Mouse (Mus musculus): ENCODE measurements at regions not wholly inside any gene's neighbourhood (a gene's known extent, or its start where the extent isn't known, plus 50 kb on each side); places are given as distances from the start of the nearest gene placed in this dataset.
"Not testable (repeated sequence)": the region's sequence is repeated elsewhere in the genome, so short reads cannot be mapped to it uniquely, and the experiment has no call there.

- H3K9ac ChIP-seq (replicated peaks; ENCODE audit: low read depth, low read length); H3K4me2 ChIP-seq (ENCODE audit: low read depth, low read length); H3K27ac ChIP-seq (ENCODE audit: low read depth); ATAC-seq (ENCODE audit: insufficient read depth, low read depth); H3K36me3 ChIP-seq (replicated peaks; ENCODE audit: control insufficient read depth, insufficient read depth, low read length); H3K4me3 ChIP-seq (ENCODE audit: low read depth, low read length); H3K9me3 ChIP-seq (replicated peaks; ENCODE audit: control insufficient read depth, low read length); H3K27me3 ChIP-seq (ENCODE audit: control insufficient read depth, insufficient read depth, low read length); H3K4me1 ChIP-seq (ENCODE audit: control insufficient read depth, insufficient read depth); DNase-seq (ENCODE audit: low spot score): not testable (repeated sequence)
- WGBS: 89% methylated on average over 19 of the region's 19 CpGs
Observed at GRCm38 (mm10) chr15:90882349-90882748, 167.4 kb downstream of the Kif21a start.

GRCm38 (mm10) chr15:90869452-90869851 is 180.3 kb downstream of the Kif21a start:
- ATAC-seq (ENCODE audit: insufficient read depth, low read depth) (no peak), DNase-seq (ENCODE audit: low spot score) (no peak)
- Histone ChIP-seq H3K9me3 (replicated peaks; ENCODE audit: control insufficient read depth, low read length) (no peaks in the 10 kb centered on the region), H3K36me3 (replicated peaks; ENCODE audit: control insufficient read depth, insufficient read depth, low read length) (no peaks in the 10 kb centered on the region), H3K9ac (replicated peaks; ENCODE audit: low read depth, low read length) (no peak overlapping the region), H3K4me2 (ENCODE audit: low read depth, low read length) (no peak overlapping the region), H3K27me3 (ENCODE audit: control insufficient read depth, insufficient read depth, low read length) (no peaks in the 10 kb centered on the region), H3K27ac (ENCODE audit: low read depth) (no peak overlapping the region), H3K4me1 (ENCODE audit: control insufficient read depth, insufficient read depth) (no peaks in the 10 kb centered on the region), H3K4me3 (ENCODE audit: low read depth, low read length) (no peak overlapping the region)
- TF ChIP-seq CTCF (IDR thresholded peaks at IDR 0.05; ENCODE audit: low read depth) (no peak), EP300 (IDR thresholded peaks at IDR 0.05; ENCODE audit: low read depth) (no peak)
- WGBS: 71% methylated on average over 2 of the region's 2 CpGs

- not testable (repeated sequence) for ATAC-seq (ENCODE audit: insufficient read depth, low read depth); DNase-seq (ENCODE audit: low spot score); H3K4me3 ChIP-seq (ENCODE audit: low read depth, low read length); H3K4me2 ChIP-seq (ENCODE audit: low read depth, low read length); H3K36me3 ChIP-seq (replicated peaks; ENCODE audit: control insufficient read depth, insufficient read depth, low read length); H3K27ac ChIP-seq (ENCODE audit: low read depth); H3K4me1 ChIP-seq (ENCODE audit: control insufficient read depth, insufficient read depth); H3K9me3 ChIP-seq (replicated peaks; ENCODE audit: control insufficient read depth, low read length); H3K27me3 ChIP-seq (ENCODE audit: control insufficient read depth, insufficient read depth, low read length); H3K9ac ChIP-seq (replicated peaks; ENCODE audit: low read depth, low read length)
- WGBS: 79% methylated on average over 1 of the region's 4 CpGs
Observed at GRCm38 (mm10) chr15:90853763-90854162, 174.5 kb upstream of the Cpne8 start.

DNA sequence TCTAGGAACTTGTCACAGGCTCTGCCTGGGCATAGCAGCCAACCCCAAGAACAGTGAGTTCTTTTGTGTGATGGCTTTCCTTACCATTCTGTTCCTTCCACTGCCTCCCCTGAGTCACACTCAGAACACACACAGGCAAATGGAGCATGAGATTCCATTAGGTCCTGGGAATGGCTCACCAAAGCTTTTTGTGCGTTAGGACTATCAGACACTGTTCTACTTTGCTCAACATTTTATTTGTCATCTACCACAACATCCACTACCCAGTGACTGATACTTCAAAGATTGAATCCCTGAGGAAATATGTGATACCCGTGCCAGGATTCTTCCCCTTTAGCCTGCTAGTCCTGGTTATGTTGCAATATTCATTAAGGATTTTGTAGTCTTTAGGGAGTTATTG is 172.8 kb upstream of the Cpne8 start:
- Histone ChIP-seq H3K27ac (ENCODE audit: low read depth) (no peak overlapping the region), H3K4me1 (ENCODE audit: control insufficient read depth, insufficient read depth) (no peaks in the 10 kb centered on the region), H3K9me3 (replicated peaks; ENCODE audit: control insufficient read depth, low read length) (no peaks in the 10 kb centered on the region), H3K36me3 (replicated peaks; ENCODE audit: control insufficient read depth, insufficient read depth, low read length) (no peaks in the 10 kb centered on the region), H3K4me2 (ENCODE audit: low read depth, low read length) (no peak overlapping the region), H3K4me3 (ENCODE audit: low read depth, low read length) (no peak overlapping the region), H3K27me3 (ENCODE audit: control insufficient read depth, insufficient read depth, low read length) (no peaks in the 10 kb centered on the region), H3K9ac (replicated peaks; ENCODE audit: low read depth, low read length) (no peak overlapping the region)
- 79% methylated on average over 2 of the region's 2 CpGs for WGBS
- DNase-seq (ENCODE audit: low spot score): no peak
- TF ChIP-seq EP300 (IDR thresholded peaks at IDR 0.05; ENCODE audit: low read depth): no peak
- TF ChIP-seq CTCF (IDR thresholded peaks at IDR 0.05; ENCODE audit: low read depth): no peak
- ATAC-seq (ENCODE audit: insufficient read depth, low read depth): no peak

DNA sequence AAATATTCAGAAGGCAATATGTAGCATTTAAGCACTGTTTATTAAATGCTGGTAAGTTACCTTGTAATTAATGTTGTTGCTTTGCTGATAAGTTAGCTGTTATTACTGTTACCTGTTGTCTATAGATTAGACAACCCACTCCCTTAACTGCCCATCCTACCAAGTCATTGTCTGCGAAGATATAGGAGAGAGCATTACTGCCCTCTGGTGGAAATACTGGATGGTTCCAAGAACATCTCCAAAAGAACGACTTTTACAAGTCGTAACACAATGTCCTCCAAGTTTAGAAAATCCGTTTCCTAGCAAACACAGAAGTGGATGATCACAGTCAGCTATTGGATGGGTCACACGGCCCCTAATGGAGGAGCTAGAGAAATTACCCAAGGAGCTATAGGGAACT is 162.2 kb upstream of the Cpne8 start:
- H3K9me3 ChIP-seq (replicated peaks; ENCODE audit: control insufficient read depth, low read length): no peaks in the 10 kb centered on the region
- no peak overlapping the region for H3K4me2 ChIP-seq (ENCODE audit: low read depth, low read length)
- peak; percentile 30 for DNase-seq (ENCODE audit: low spot score)
- no peaks in the 10 kb centered on the region for H3K36me3 ChIP-seq (replicated peaks; ENCODE audit: control insufficient read depth, insufficient read depth, low read length)
- no peak overlapping the region for H3K4me3 ChIP-seq (ENCODE audit: low read depth, low read length)
- TF ChIP-seq EP300 (IDR thresholded peaks at IDR 0.05; ENCODE audit: low read depth) (no peak), CTCF (IDR thresholded peaks at IDR 0.05; ENCODE audit: low read depth) (peak; percentile 79)
- H3K27me3 ChIP-seq (ENCODE audit: control insufficient read depth, insufficient read depth, low read length): no peaks in the 10 kb centered on the region
- 18% methylated on average over 5 of the region's 5 CpGs for WGBS
- ATAC-seq (ENCODE audit: insufficient read depth, low read depth): no peak
- H3K27ac ChIP-seq (ENCODE audit: low read depth): no peak overlapping the region
- no peaks in the 10 kb centered on the region for H3K4me1 ChIP-seq (ENCODE audit: control insufficient read depth, insufficient read depth)
- no peak overlapping the region for H3K9ac ChIP-seq (replicated peaks; ENCODE audit: low read depth, low read length)

- Histone ChIP-seq H3K9ac (replicated peaks; ENCODE audit: low read depth, low read length) (no peak overlapping the region), H3K27me3 (ENCODE audit: control insufficient read depth, insufficient read depth, low read length) (no peaks in the 10 kb centered on the region), H3K4me2 (ENCODE audit: low read depth, low read length) (no peak overlapping the region), H3K9me3 (replicated peaks; ENCODE audit: control insufficient read depth, low read length) (0 out of 2 replicates have a peak, but pooled peaks cover 5% of the 10 kb centered on the region), H3K27ac (ENCODE audit: low read depth) (no peak overlapping the region), H3K4me1 (ENCODE audit: control insufficient read depth, insufficient read depth) (no peaks in the 10 kb centered on the region), H3K36me3 (replicated peaks; ENCODE audit: control insufficient read depth, insufficient read depth, low read length) (no peaks in the 10 kb centered on the region), H3K4me3 (ENCODE audit: low read depth, low read length) (no peak overlapping the region)
- ATAC-seq (ENCODE audit: insufficient read depth, low read depth) (no peak), DNase-seq (ENCODE audit: low spot score) (no peak)
- WGBS: 80% methylated on average over 7 of the region's 7 CpGs
- no peak for TF ChIP-seq EP300 (IDR thresholded peaks at IDR 0.05; ENCODE audit: low read depth)
- no peak for TF ChIP-seq CTCF (IDR thresholded peaks at IDR 0.05; ENCODE audit: low read depth)
Observed at GRCm38 (mm10) chr15:90835586-90835985, 156.4 kb upstream of the Cpne8 start.
